Mouse (Mus musculus): ENCODE data around the gene Prpf38b.

Gene Prpf38b

DNA sequence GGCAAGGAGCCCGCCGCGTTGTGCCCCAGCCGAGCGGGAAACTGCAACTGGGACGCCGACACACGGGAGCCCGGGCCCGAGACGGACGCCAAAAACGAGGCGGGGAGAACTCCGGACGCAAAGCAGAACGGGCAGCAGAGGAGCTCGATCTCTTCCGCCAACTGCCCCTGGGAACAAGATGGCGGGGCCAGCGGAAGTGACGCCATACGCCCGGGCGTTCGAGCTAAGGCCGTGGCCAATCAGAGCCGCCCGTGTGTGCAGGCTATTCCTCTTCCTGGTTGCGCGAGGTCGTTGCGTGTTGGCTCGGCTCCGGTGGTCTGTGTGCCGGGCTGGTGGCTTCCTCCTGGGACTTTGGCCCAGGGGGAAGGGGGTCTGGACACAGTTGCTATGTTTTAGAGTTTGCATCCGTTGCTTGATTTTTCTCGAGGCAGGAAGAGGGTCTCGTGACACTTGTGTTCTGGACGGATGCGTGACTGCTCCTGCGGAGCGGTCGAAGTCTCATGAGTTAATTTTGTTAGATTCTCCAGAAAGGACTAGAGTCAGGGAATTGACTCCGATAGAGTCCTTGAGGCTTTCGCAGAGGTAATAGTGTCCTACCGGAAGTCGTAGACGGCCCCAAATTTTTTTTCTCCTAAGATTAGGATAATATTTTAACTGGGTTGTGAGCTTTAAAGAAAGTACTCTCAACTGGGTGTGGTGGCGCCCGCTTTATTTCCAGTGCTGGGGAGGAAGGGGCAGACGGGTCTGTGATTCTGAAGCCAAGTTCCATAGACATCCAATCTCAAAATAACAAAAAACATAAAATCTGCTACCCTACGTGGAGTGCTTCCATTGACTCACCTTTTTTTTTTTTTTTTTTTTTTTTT, at the start of gene Prpf38b:
Gene Prpf38b (minus strand): TSS at position 180 of the 866 bp plus-strand sequence.
- DNase-seq (ENCODE audit: low spot score) = peak; percentile 93

DNA sequence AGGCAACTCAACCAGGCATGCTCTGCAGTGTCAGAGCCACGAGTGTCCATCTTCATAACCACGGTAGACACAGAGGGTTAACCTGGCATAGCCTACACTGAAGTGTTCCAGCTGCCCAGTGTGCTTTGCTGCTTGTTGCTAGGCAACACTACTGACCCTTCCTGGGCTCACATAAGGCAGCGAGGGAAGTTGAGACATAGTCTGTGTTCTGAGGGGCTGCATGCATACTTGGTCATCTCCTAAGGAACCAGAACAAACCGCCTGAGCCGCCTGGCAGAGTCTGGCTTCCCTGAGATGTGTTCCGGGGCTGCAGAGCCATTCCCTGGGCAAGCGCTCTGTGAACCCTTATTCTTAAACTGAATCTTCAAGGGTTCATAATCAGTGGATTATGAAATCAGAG, 49.7 kb upstream of the Prpf38b start:
- DNase-seq (ENCODE audit: low spot score) = no peak

DNA sequence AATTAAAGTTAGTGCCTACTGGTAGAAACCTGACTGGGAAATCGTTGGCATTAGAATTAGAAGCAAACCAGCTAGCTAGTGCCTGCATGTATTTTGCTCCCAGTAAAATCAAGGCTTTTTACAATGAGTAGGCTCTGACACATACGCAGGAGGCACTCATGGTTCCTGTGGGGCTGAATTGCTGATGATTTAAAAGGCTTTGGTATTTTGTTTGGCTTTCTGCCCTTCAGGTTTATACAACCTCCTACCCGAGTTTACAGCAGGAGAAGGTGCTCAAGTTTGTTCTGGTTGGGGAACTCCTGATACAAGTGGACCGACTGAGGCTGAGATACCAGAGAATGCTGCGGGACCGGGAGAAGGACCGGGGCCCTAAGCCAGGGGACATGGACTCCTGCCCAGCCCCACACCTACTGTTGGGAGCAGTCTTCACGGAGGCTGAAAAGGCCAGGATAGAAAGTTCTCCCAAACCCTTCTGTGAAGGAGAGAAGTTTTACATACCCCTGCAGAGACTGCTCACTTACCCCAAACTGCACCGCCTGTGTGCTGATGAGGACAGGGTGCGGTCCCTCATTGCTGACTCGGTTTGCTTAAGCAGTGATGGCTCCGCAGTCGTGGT, 48.3 kb upstream of the Prpf38b start:
- no peak for DNase-seq (ENCODE audit: low spot score)

DNA sequence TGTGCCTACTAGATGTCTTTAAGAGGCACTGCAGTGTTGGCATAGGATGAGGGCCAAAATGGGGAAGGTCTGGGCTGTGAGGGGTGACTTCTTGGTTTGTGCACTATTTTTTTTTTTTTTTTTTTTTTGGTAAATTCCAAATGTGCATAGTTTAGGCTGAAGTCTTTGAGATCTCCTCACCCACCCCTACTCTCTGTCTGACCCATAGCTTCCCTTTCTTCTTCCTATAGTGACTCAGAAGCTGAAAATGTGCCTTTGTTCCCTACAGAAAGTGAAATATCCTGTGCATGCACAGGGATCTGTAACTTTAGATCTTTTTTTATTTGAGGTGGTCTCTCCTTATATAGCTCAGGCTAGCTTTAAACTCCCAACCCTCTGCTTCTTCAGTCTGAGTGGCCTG, 46.4 kb upstream of the Prpf38b start:
- DNase-seq (ENCODE audit: low spot score) = no peak

GRCm38 (mm10) chr3:108940996-108941395, 29.5 kb upstream of the Prpf38b start:
- DNase-seq (ENCODE audit: low spot score) = no peak

DNA sequence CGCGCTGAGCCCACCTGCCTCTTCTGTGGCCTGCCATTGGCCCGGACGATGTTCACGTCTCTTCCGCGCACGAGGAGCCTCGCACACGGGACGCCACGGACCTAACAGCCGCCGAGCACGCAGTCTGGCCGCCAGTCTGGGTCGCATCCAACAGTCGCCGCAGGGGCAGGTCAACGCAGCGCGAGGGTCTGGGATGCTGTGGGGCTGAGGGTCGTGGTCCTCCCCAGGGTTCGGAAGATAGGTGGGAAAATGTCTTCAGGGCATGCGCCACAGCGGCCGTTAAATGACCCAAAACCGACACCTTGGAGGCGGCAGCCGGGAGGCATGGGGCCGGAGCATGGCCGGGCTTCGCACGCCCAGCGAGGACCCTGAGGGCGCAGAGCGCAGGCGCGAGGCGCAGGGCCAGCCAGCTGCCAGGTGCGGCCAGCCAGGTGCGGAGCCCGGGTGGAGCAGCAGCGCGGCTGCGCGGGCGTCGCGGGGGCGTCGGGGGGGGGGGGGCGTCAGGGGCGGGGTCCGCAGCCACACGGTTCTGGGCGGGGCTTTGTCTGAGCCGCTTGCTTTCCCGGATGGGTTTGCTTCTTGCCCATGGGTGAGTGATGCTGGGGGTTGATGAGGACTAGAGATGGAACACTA, 28.6 kb upstream of the Prpf38b start, which contains the start of gene Gm9857:
Gene Gm9857 (minus strand): TSS at position 445 of the 633 bp plus-strand sequence.
- DNase-seq (ENCODE audit: low spot score) = no peak

DNA sequence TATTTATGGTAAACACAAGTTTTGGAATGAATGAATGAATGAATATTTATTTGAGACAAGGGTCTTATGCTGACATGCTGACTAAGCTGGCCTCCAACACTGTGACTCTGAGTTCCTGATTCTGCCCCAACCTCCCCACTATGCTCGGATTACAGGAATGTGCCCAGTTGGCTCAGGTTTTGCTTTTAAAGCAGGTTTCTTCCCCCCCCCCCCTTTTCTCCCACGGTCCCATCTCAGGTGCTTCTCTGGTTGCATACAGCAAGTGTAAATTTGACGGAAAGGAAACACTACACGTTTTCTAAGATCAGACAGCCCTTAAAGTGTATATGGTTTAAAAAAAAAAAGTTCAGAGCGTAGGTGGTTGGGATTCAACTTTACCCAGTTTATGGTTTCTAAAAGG, 28.0 kb upstream of the Prpf38b start, which contains the start of gene Henmt1:
Gene Henmt1 (plus strand): TSS at position 301 of the 400 bp plus-strand sequence.
- DNase-seq (ENCODE audit: low spot score) = no peak

DNA sequence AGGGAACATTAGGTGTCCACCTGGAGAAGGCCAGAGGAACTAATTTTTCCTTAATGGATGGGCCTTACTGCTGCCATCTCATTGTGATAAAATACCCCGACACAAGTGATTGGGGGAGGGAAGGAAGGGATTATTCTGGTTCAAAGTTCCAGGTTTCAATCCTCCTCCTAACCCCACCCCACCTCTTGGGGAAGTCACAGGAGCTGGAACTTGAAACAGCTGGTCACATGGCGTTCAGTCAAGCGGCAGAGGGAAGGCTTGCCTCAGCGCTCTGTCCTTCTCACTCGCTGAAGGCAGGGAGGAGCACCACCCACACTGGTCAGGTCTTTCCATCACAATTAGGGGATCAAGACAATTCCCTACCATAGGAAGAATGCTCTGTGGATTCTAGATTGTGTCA, 27.2 kb upstream of the Prpf38b start:
- DNase-seq (ENCODE audit: low spot score) = no peak

GRCm38 (mm10) chr3:108933557-108933956, 22.0 kb upstream of the Prpf38b start:
- no peak for DNase-seq (ENCODE audit: low spot score)

- DNase-seq (ENCODE audit: low spot score) = no peak
Observed at GRCm38 (mm10) chr3:108926308-108926707, 14.8 kb upstream of the Prpf38b start.

GRCm38 (mm10) chr3:108925677-108926076, 14.2 kb upstream of the Prpf38b start:
- no peak for DNase-seq (ENCODE audit: low spot score)

GRCm38 (mm10) chr3:108921822-108922221, 10.3 kb upstream of the Prpf38b start:
- DNase-seq (ENCODE audit: low spot score) = no peak

DNA sequence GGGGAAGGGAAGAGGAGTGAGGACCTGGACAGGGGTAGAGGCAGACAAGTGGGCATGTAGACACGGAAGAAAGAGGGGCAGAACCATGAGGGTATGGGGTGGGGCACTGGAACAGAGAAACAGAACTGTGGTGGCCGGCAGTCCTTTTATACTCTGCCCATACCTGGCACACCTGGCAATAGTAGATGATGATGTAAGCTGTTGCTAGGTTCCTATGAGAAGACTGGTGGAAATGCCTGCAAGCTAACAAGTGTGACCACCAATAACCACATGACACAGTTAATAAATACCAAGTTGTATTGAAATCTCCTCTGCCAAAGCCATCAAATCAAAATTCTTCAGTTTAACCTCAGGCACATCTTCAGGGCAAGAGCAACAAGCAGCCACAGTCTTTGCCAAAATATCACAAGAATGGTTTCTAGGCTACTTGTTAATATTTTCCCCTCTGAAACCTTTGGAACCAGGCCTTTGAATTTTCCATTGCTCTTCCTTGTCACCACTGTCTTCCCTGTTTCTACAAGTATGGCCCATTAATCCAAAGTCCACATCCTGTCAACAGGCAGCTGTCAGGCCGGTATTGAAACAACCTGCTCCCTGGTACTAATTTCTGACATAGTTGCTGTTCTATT, 9.0 kb upstream of the Prpf38b start:
- no peak for DNase-seq (ENCODE audit: low spot score)

- no peak for DNase-seq (ENCODE audit: low spot score)
Observed at GRCm38 (mm10) chr3:108918852-108919251, 7.3 kb upstream of the Prpf38b start.

DNA sequence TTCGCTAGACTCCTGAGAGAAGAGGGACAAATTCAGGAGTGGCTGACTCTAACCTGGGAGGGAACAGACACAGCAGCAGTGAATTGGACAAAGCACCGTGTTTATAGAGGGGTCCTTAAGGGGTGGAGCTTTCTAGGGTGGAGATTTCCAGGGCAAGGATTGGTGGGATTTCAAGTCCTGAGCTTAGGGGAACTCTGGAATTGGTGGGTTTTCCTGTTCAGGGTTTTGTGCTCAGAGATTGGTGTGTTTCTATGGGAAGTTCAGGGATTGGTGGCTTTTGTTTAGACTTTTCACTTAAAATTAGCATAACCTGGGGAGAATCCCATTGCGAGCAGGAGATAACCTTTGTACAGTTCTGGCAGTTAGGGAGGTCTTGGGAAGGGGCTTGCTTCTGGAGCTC, 6.5 kb upstream of the Prpf38b start:
- no peak for DNase-seq (ENCODE audit: low spot score)

GRCm38 (mm10) chr3:108916857-108917256, 5.3 kb upstream of the Prpf38b start:
- no peak for DNase-seq (ENCODE audit: low spot score)

- DNase-seq (ENCODE audit: low spot score) = no peak
Observed at GRCm38 (mm10) chr3:108915999-108916398, 4.5 kb upstream of the Prpf38b start.

GRCm38 (mm10) chr3:108911081-108911547, 413 bp downstream of the Prpf38b start:
- DNase-seq (ENCODE audit: low spot score) = peak; percentile 52

DNA sequence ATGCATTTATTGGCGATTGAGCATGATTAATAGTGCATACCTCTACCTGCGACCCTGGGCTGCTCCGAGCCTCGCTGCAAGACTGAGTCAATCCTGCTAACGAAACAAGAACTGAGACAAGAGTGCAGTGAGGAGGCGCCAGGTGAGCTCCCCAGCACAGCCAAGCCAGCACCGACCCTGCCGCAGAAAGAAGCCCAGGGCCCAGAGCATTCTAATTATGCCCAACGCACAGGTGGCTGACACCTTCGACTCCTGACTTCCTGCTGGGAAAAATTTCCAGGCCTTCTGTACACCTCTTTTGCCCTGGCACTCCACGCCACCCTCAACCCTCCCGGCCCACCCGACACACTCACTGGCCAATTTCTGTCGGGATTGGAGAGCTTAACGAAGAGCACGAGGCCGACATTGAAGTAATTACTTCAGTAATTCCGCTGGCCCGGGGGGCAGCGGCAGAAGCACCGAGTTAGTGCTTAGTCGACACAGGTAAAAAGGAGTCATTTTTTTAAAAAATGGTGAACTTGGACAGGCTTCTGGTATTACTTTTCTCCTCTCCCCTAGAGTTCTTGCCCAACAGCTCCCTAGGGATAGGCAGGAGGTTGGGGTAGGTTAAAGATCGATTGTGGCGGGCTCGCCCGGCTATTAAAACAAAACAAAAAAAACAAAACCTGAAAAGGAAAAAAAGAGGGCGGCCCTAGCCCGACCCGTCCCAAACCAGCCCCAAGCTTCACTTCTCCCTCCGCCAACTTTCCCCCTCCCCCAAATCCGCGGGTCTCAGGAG, 1.0 kb downstream of the Prpf38b start:
- DNase-seq (ENCODE audit: low spot score) = no peak

GRCm38 (mm10) chr3:108902934-108903333, 8.6 kb downstream of the Prpf38b start:
- DNase-seq (ENCODE audit: low spot score) = no peak

DNA sequence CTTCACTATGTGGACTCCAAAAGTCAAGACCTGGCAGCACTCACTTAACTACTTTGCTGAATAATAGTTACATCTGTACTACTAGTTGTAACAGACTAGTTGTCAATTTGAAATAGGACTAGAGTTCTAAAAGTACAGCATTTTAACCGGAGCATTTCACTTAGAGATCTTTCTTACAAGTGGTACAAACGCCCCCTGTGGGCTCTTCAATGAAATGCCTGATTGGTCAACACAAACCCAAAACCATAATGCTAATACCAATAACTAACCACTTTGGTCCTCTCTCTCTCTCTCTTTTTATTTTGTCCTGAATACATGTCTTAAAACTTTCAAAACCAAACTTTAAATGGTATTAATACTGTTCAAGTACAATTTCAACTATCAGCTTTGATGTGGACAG, 9.5 kb downstream of the Prpf38b start:
- DNase-seq (ENCODE audit: low spot score) = no peak
